8 mouse cellular contexts compared by ENCODE assay signal in genomic region chr14:73143710-73144420, GRCm38 (mm10). TPM values are rescaled to one million over a fixed set of nuclear protein-coding genes. Genes with fewer than 3 reads are reported as not detected.
DNase-seq lines count a peak whose midpoint lies in the region; ATAC-seq and TF ChIP-seq lines count a peak whose summit lies in the region.

No protein-coding gene starts in this region.

- H3K4me3 ChIP-seq in erythroblast, embryonic 14.5 days (replicated peaks) = peak overlapping the region; percentile 79
- peak overlapping the region; percentile 66 to 86 (median 74) for H3K4me3 ChIP-seq in CH12.LX (replicated peaks in 1 of 3; ENCODE audit: low read depth in 2 of 3, low read length in 2 of 3, poor library complexity in 1 of 3)
- H3K4me3 ChIP-seq in forebrain, embryonic 15.5 days = peak overlapping the region; percentile 70
- peak overlapping the region; percentile 75 for H3K4me3 ChIP-seq in liver, embryonic 13.5 days (replicated peaks)

- peaks cover 19% of the 10 kb centered on the region for H3K4me1 ChIP-seq in erythroblast, embryonic 14.5 days (ENCODE audit: control insufficient read depth)
- peaks cover 10 to 45% of the 10 kb centered on the region in 2 experiments for H3K4me1 ChIP-seq in CH12.LX (ENCODE audit: control insufficient read depth in 1 of 2, insufficient read depth in 2 of 2)
- H3K4me1 ChIP-seq in forebrain, embryonic 15.5 days = peaks cover 25% of the 10 kb centered on the region
- H3K4me1 ChIP-seq in liver, embryonic 13.5 days (replicated peaks) = peaks cover 20% of the 10 kb centered on the region

- H3K27me3 ChIP-seq in erythroblast, embryonic 14.5 days (ENCODE audit: control insufficient read depth) = no peaks in the 10 kb centered on the region
- H3K27me3 ChIP-seq in CH12.LX (replicated peaks) = no peaks in the 10 kb centered on the region
- no peaks in the 10 kb centered on the region for H3K27me3 ChIP-seq in forebrain, embryonic 15.5 days
- no peaks in the 10 kb centered on the region for H3K27me3 ChIP-seq in liver, embryonic 13.5 days

- ATAC-seq in erythroblast, adult 5-6 weeks (replicated peaks; ENCODE audit: low FRiP score, poor library complexity, severe bottlenecking) = no peak
- peak; percentile 30; the same call in 1 of the 2 replicates for ATAC-seq in forebrain, embryonic 15.5 days (replicated peaks)
- no peak for ATAC-seq in liver, embryonic 13.5 days (ENCODE audit: low read depth)

- no peak for TF ChIP-seq EP300 in CH12.LX (IDR thresholded peaks at IDR 0.05; ENCODE audit: low read length)

- H3K9ac ChIP-seq in CH12.LX (ENCODE audit: insufficient read depth, low read depth) = peak overlapping the region; percentile 95
- peak overlapping the region; percentile 93 for H3K9ac ChIP-seq in forebrain, embryonic 15.5 days (replicated peaks)
- peak overlapping the region; percentile 86 for H3K9ac ChIP-seq in liver, embryonic 13.5 days

- DNase-seq in CH12.LX (ENCODE audit: extremely low read depth) = no peak
- DNase-seq in liver, embryonic 13.5 days = no peak
- DNase-seq in layer of hippocampus, adult 18-20 months (ENCODE audit: low spot score in 2 of 2) = no peak
- DNase-seq in left cerebral cortex, adult 18-20 months (ENCODE audit: low spot score in 2 of 2) = no peak
- no peak for DNase-seq in cerebellum, postnatal 10 days

- 31% methylated on average over 25 of the region's 25 CpGs for WGBS in forebrain, embryonic 15.5 days
- WGBS in liver, embryonic 13.5 days (ENCODE audit: insufficient replicate concordance) = 37% methylated on average over 25 of the region's 25 CpGs

- peak overlapping the region; percentile 79 for H3K27ac ChIP-seq in CH12.LX (ENCODE audit: insufficient read depth, low read depth)
- peak overlapping the region; percentile 97 for H3K27ac ChIP-seq in forebrain, embryonic 15.5 days (replicated peaks)
- H3K27ac ChIP-seq in liver, embryonic 13.5 days = peak overlapping the region; percentile 84

- no peak for TF ChIP-seq RAD21 in CH12.LX (IDR thresholded peaks at IDR 0.05; ENCODE audit: low read depth, low read length)

- H3K9me3 ChIP-seq in erythroblast, embryonic 14.5 days (ENCODE audit: control insufficient read depth, low read length) = no peaks in the 10 kb centered on the region
- H3K9me3 ChIP-seq in CH12.LX (replicated peaks; ENCODE audit: low read length) = peaks cover 7% of the 10 kb centered on the region
- H3K9me3 ChIP-seq in forebrain, embryonic 15.5 days = no peaks in the 10 kb centered on the region
- H3K9me3 ChIP-seq in liver, embryonic 13.5 days (replicated peaks) = no peaks in the 10 kb centered on the region

- H3K4me2 ChIP-seq in CH12.LX (ENCODE audit: insufficient read depth, low read depth, poor library complexity, severe bottlenecking) = peak overlapping the region; percentile 85
- H3K4me2 ChIP-seq in forebrain, embryonic 15.5 days (replicated peaks) = peak overlapping the region; percentile 59
- peak overlapping the region; percentile 89 for H3K4me2 ChIP-seq in liver, embryonic 13.5 days

- in situ Hi-C loops in CH12.LX (cut with MboI; ENCODE audit: low pct_ligation_motif_present, low pct_unique_long_range_greater_than_20kb, low sequenced_read_pairs) = no loop called here

- no peaks in the 10 kb centered on the region for H3K36me3 ChIP-seq in erythroblast, embryonic 14.5 days (ENCODE audit: control insufficient read depth)
- peaks cover 0 to 6% of the 10 kb centered on the region in 2 experiments for H3K36me3 ChIP-seq in CH12.LX (replicated peaks in 1 of 2; ENCODE audit: control insufficient read depth in 1 of 2, insufficient read depth in 1 of 2, low read length in 1 of 2)
- peaks cover 5% of the 10 kb centered on the region; the same call in 1 of the 2 replicates for H3K36me3 ChIP-seq in forebrain, embryonic 15.5 days
- H3K36me3 ChIP-seq in liver, embryonic 13.5 days = no peaks in the 10 kb centered on the region

- no peak for TF ChIP-seq CTCF in CH12.LX (conservative IDR thresholded peaks at IDR 0.05 in 1 of 2, IDR thresholded peaks at IDR 0.05 in 1 of 2; ENCODE audit: low read depth in 2 of 2, low read length in 2 of 2)

- dilution Hi-C loops in CH12.LX (cut with MboI; ENCODE audit: extremely low pct_ligation_motif_present, extremely low pct_unique_long_range_greater_than_20kb, low sequenced_read_pairs) = no loop called here

- peaks cover 5% of the 10 kb centered on the region for H3K79me2 ChIP-seq in CH12.LX (replicated peaks; ENCODE audit: control insufficient read depth, extremely low read depth, insufficient read depth, poor library complexity, severe bottlenecking)

- TF ChIP-seq POLR2A in CH12.LX (IDR thresholded peaks at IDR 0.05; ENCODE audit: low read depth, low read length) = no peak

TF ChIP-seq in CH12.LX, 34 proteins besides CTCF, POLR2A, EP300 and RAD21:
- TF ChIP-seq UBTF (IDR thresholded peaks at IDR 0.05; ENCODE audit: low read depth, low read length) = no peak
- no peak; the same call in 1 of the 2 replicates for TF ChIP-seq SIN3A (IDR thresholded peaks at IDR 0.05; ENCODE audit: low read length)
- no peak for TF ChIP-seq JUN (IDR thresholded peaks at IDR 0.05; ENCODE audit: insufficient read depth, low read depth, low read length)
- 0 out of 2 replicates have a peak, but pooled peaks have one; percentile 41 for TF ChIP-seq CHD1 (IDR thresholded peaks at IDR 0.05; ENCODE audit: low read depth, low read length)
- 0 out of 2 replicates have a peak, but pooled peaks have one; percentile 41 for TF ChIP-seq KAT2A (IDR thresholded peaks at IDR 0.05; ENCODE audit: insufficient replicate concordance, low read length)
- TF ChIP-seq ELF1 (IDR thresholded peaks at IDR 0.05; ENCODE audit: low read depth, low read length) = peak; percentile 59; the same call in 1 of the 2 replicates
- TF ChIP-seq JUND (conservative IDR thresholded peaks at IDR 0.05; ENCODE audit: low read depth, low read length) = no peak
- TF ChIP-seq USF1 (IDR thresholded peaks at IDR 0.05; ENCODE audit: low read depth, low read length) = no peak
- TF ChIP-seq MAFK (IDR thresholded peaks at IDR 0.05; ENCODE audit: insufficient replicate concordance, low read length) = no peak
- TF ChIP-seq SMC3 (IDR thresholded peaks at IDR 0.05; ENCODE audit: low read depth, low read length) = no peak
- no peak for TF ChIP-seq CHD2 (IDR thresholded peaks at IDR 0.05; ENCODE audit: low read length)
- no peak for TF ChIP-seq ZKSCAN1 (IDR thresholded peaks at IDR 0.05; ENCODE audit: borderline replicate concordance, low read depth, low read length)
- no peak for TF ChIP-seq USF2 (conservative IDR thresholded peaks at IDR 0.05; ENCODE audit: low read depth, low read length)
- no peak; the same call in 1 of the 2 replicates for TF ChIP-seq MXI1 (IDR thresholded peaks at IDR 0.05; ENCODE audit: low read depth, low read length)
- no peak for TF ChIP-seq MEF2A (IDR thresholded peaks at IDR 0.05; ENCODE audit: borderline replicate concordance, low read depth, low read length)
- TF ChIP-seq MAX (IDR thresholded peaks at IDR 0.05; ENCODE audit: low read length) = no peak
- no peak for TF ChIP-seq NRF1 (IDR thresholded peaks at IDR 0.05; ENCODE audit: low read depth, low read length)
- TF ChIP-seq ZNF384 (IDR thresholded peaks at IDR 0.05; ENCODE audit: low read depth, low read length) = no peak
- TF ChIP-seq MYC (IDR thresholded peaks at IDR 0.05; ENCODE audit: low read depth, low read length) = 0 out of 2 replicates have a peak, but pooled peaks have one; percentile 22
- peak; percentile 5; the same call in 1 of the 2 replicates for TF ChIP-seq ETS1 (conservative IDR thresholded peaks at IDR 0.05; ENCODE audit: low read depth, low read length)
- TF ChIP-seq RCOR1 (conservative IDR thresholded peaks at IDR 0.05; ENCODE audit: low read depth, low read length) = no peak
- TF ChIP-seq BHLHE40 (IDR thresholded peaks at IDR 0.05; ENCODE audit: low read depth, low read length) = no peak
- TF ChIP-seq IRF4 (IDR thresholded peaks at IDR 0.05; ENCODE audit: low read depth, low read length) = peak; percentile 7; the same call in 1 of the 2 replicates
- TF ChIP-seq NELFE (IDR thresholded peaks at IDR 0.05; ENCODE audit: low read depth, low read length) = no peak; the same call in 1 of the 2 replicates
- TF ChIP-seq PAX5 (IDR thresholded peaks at IDR 0.05; ENCODE audit: low read length) = no peak
- no peak for TF ChIP-seq ZC3H11A (IDR thresholded peaks at IDR 0.05; ENCODE audit: low read depth, low read length)
- TF ChIP-seq GABPA (IDR thresholded peaks at IDR 0.05; ENCODE audit: insufficient replicate concordance, low read depth, low read length) = no peak
- no peak for TF ChIP-seq ZMIZ1 (IDR thresholded peaks at IDR 0.05; ENCODE audit: low read depth, low read length)
- no peak for TF ChIP-seq TCF12 (IDR thresholded peaks at IDR 0.05; ENCODE audit: low read depth, low read length)
- TF ChIP-seq MAZ (IDR thresholded peaks at IDR 0.05; ENCODE audit: low read depth, low read length) = no peak
- TF ChIP-seq E2F4 (IDR thresholded peaks at IDR 0.05; ENCODE audit: insufficient replicate concordance, low read depth, low read length) = no peak

RNA-seq across cellular contexts. Expression of gene Rcbtb2, which starts 21.0 kb away (rescaled TPM):
- polyA plus RNA-seq in erythroblast, embryonic 14.5 days (2012) = 0.08 and 0.24 TPM in 2 replicates
- total RNA-seq in erythroblast, adult 5-6 weeks (2015; ENCODE audit: low replicate concordance) = 8.8 and 10.4 TPM in 2 replicates
- 10.7 and 12.4 TPM in 2 replicates for total RNA-seq in erythroblast, adult 5-6 weeks (2017; ENCODE audit: low replicate concordance)
- total RNA-seq in CH12.LX (2012; rRNA removed) = 36.9 and 40.2 TPM in 2 replicates
- 47.6 and 49.0 TPM in 2 replicates for total RNA-seq in CH12.LX (2014; rRNA removed)
- 31.7 and 34.1 TPM in 2 replicates for polyA plus RNA-seq in CH12.LX (2012; ENCODE audit: insufficient read length, low read depth)
- 87.5 and 90.8 TPM in 2 replicates for polyA plus RNA-seq in forebrain, embryonic 15.5 days (2015; fragmentation: Nextera tagmentation; extraction: Ambion mirVana)
- polyA plus RNA-seq in liver, embryonic 13.5 days (2015; fragmentation: Nextera tagmentation; extraction: Ambion mirVana) = 20.2 and 25.1 TPM in 2 replicates
- 10 to 100 TPM; 24.5 to 31.7 TPM for total RNA-seq in layer of hippocampus, adult 18-20 months (2021)
- total RNA-seq in left cerebral cortex, adult 18-20 months (2021) = 10 to 100 TPM; 20.8 to 22.4 TPM
